Mouse (Mus musculus) layer of hippocampus, adult 2 months (tissue): ENCODE measurements at regions not wholly inside any gene's neighbourhood (a gene's known extent, or its start where the extent isn't known, plus 50 kb on each side); places are given as distances from the start of the nearest gene placed in this dataset.

Experiments used
- DNase-seq, 2 experiments: peaks; one replicate each; pipeline ENCODE4 v3.0.0; 2022; ENCODE audit warnings: low spot score in 2 of 2
- H3K27ac ChIP-seq: fragments of 200-600 bp; 2 replicates; pipeline ENCODE4 v1.8.1; 2022
- H3K4me3 ChIP-seq: fragments of 200-600 bp; 2 replicates; pipeline ENCODE4 v1.8.1; 2022; ENCODE audit warnings: mild to moderate bottlenecking
- CTCF ChIP-seq: fragments of 200-600 bp; conservative IDR thresholded peaks from 2 replicates; pipeline ENCODE4 v1.8.1; 2022; ENCODE audit warnings: antibody characterized with exemption, mild to moderate bottlenecking, moderate library complexity

- peak; percentile 69 for TF ChIP-seq CTCF
- no peak overlapping the region for H3K27ac ChIP-seq
- no peak overlapping the region for H3K4me3 ChIP-seq
- no peak for DNase-seq
These were observed 135.1 kb upstream of the Cldn34c4 start for GRCm38 (mm10) chrX:127871412-127871811.

GRCm38 (mm10) chrX:127844018-127844417 lies 107.7 kb upstream of the Cldn34c4 start:
- TF ChIP-seq CTCF: no peak

More at GRCm38 (mm10) chrX:127844018-127844417, 107.7 kb upstream of the Cldn34c4 start:
- DNase-seq: no peak
- no peak overlapping the region for H3K27ac ChIP-seq
- no peak overlapping the region for H3K4me3 ChIP-seq
